Mouse (Mus musculus) Patski (cell line): Measurements from ENCODE around the gene Nedd4. TPM values are rescaled to one million over a fixed set of nuclear protein-coding genes. Genes with fewer than 3 reads are reported as not detected.

ENCODE experiments used
- ATAC-seq: fragments of 100-300 bp; one replicate; pipeline ENCODE4 v1.8.0; 2021
- CTCF ChIA-PET: fragments of 350-600 bp; sonication (Branson Sonifier 250); formaldehyde crosslinking; loops from one replicate; lab custom pipeline; 2022; ENCODE audit warnings: inconsistent platforms; lab: Charles Lee
- POLR2A ChIA-PET: fragments of 350-600 bp; sonication (Branson Sonifier 250); formaldehyde crosslinking; loops from one replicate; lab custom pipeline; 2022; ENCODE audit warnings: antibody characterized with exemption, inconsistent platforms; lab: Charles Lee
- DNase-seq: peaks from one replicate; pipeline ENCODE4 v3.0.0-alpha.2; 2011; ENCODE audit warnings: low read depth, low spot score
- H3K27me3 ChIP-seq: fragments of 371-371 bp; one replicate; pipeline ENCODE4 v1.5.1; 2021
- CTCF ChIP-seq: fragments of 100-300 bp; IDR thresholded peaks from one replicate; pipeline ENCODE4 v1.5.1; 2021
- in situ Hi-C: fragments of 300-500 bp; cut with MboI; formaldehyde crosslinking; loops from 3 replicates; pipeline ENCODE4 v1.11.1; 2018; ENCODE audit warnings: low pct_unique_long_range_greater_than_20kb, mixed read lengths
- polyA plus RNA-seq: library from polyadenylated mRNA; unstranded; gene quantifications from one replicate; pipeline ENCODE4 v1.2.3, GENCODE M21; 2021

Nedd4 gene
- polyA plus RNA-seq, 1 experiment from 2014 or later = 693 TPM

GRCm38 (mm10) chr9:72797136-72797621 lies 135.0 kb downstream of the Nedd4 start:
- DNase-seq (no peak), ATAC-seq (no peak)
- CTCF ChIA-PET = no interaction called here
- no peak for TF ChIP-seq CTCF
- H3K27me3 ChIP-seq = no peaks in the 10 kb centered on the region
- in situ Hi-C loops = no loop called here
- POLR2A ChIA-PET = interaction anchor here (0.6 kb wide), 1 partner anchor 30 kb away, joined by 3 read pairs; no protein-coding TSS in a partner anchor

Other genes starting within 250 kb of the Nedd4 start
- 5.5 TPM for gene Mns1, start 224.3 kb upstream of the Nedd4 start, polyA plus RNA-seq
- gene Tex9, start 170.1 kb upstream of the Nedd4 start, polyA plus RNA-seq = 23.6 TPM
- gene Rfx7, start 130.1 kb upstream of the Nedd4 start, polyA plus RNA-seq = 16.7 TPM
- gene Prtg, start 144.5 kb downstream of the Nedd4 start, polyA plus RNA-seq = 2.1 TPM